Mouse (Mus musculus): Measurements from ENCODE around the gene Sec14l2. TPM values are rescaled to one million over a fixed set of nuclear protein-coding genes. Genes with fewer than 3 reads are reported as not detected.

The Sec14l2 gene
- total RNA-seq, 2 experiments from 2014 or later = 1.4 to 2.3 TPM

- DNase-seq = peak; percentile 73
Observed at GRCm38 (mm10) chr11:4053586-4053985, 69.6 kb downstream of the Sec14l2 start.

GRCm38 (mm10) chr11:4048438-4048837 is 74.8 kb downstream of the Sec14l2 start:
- no peak for DNase-seq

- no peak for DNase-seq
Observed at GRCm38 (mm10) chr11:4047766-4048165, 75.4 kb downstream of the Sec14l2 start.

Small RNA genes lying within 50 kb of the gene (microRNA-seq; reads per million reads assigned to microRNA genes)
- gene Mir3060 = 0.32 to 0.50 reads per million in 2 experiments

Other genes with a start within 250 kb of the Sec14l2 start
- gene 4921536K21Rik, start 228.3 kb downstream of the Sec14l2 start, total RNA-seq (2021) = under 1 TPM in 1 of 2 experiments, not detected in 1; 0.23 TPM
- gene Dusp18, start 228.2 kb downstream of the Sec14l2 start, total RNA-seq (2021) = 1 to 10 TPM; 2.1 to 2.8 TPM
- 10 to 100 TPM; 15.8 to 19.4 TPM for gene Slc35e4, start 208.8 kb downstream of the Sec14l2 start, total RNA-seq (2021)
- gene Tcn2, start 191.3 kb downstream of the Sec14l2 start, total RNA-seq (2021) = 10 to 100 TPM; 17.4 to 22.2 TPM
- gene Pes1, start 159.4 kb downstream of the Sec14l2 start, total RNA-seq (2021) = 10 to 100 TPM; 42.0 to 44.9 TPM
- gene 4930556J24Rik, start 146.6 kb downstream of the Sec14l2 start, total RNA-seq (2021) = not detected
- 1 to 10 TPM; 2.4 to 4.2 TPM for gene Gal3st1, start 139.8 kb downstream of the Sec14l2 start, total RNA-seq (2021)
- under 1 TPM in 1 of 2 experiments, not detected in 1; 0.11 TPM for gene Sec14l4, start 92.0 kb downstream of the Sec14l2 start, total RNA-seq (2021)
- not detected for gene Sec14l3, start 58.6 kb downstream of the Sec14l2 start, total RNA-seq (2021)
- 10 to 100 TPM; 25.7 to 34.8 TPM for gene Mtfp1, start 28.0 kb downstream of the Sec14l2 start, total RNA-seq (2021)
- 10 to 100 TPM in 1 of 2 experiments, 1 to 10 TPM in 1; 7.8 to 13.3 TPM for gene Rnf215, start 11.8 kb upstream of the Sec14l2 start, total RNA-seq (2021)
- gene Ccdc157, start 36.9 kb upstream of the Sec14l2 start, total RNA-seq (2021) = 1 to 10 TPM; 5.9 to 8.8 TPM
- 10 to 100 TPM; 28.1 to 32.6 TPM for gene Sf3a1, start 36.9 kb upstream of the Sec14l2 start, total RNA-seq (2021)
- gene Tbc1d10a, start 63.4 kb upstream of the Sec14l2 start, total RNA-seq (2021) = 1 to 10 TPM; 6.1 to 8.2 TPM
- gene Castor1, start 94.8 kb upstream of the Sec14l2 start, total RNA-seq (2021) = 1 to 10 TPM; 5.9 to 6.9 TPM
- gene Osm, start 113.0 kb upstream of the Sec14l2 start, total RNA-seq (2021) = not detected
- under 1 TPM; 0.47 to 0.77 TPM for gene Lif, start 134.1 kb upstream of the Sec14l2 start, total RNA-seq (2021)

All from gastrocnemius, postnatal 10 days (tissue).